Mouse (Mus musculus) spleen, postnatal 14 days (tissue): Measurements from ENCODE around the gene Supt5.
A peak's percentile ranks its signal among the peaks of the same experiment; 100 is the strongest.
"Not testable (repeated sequence)": the region's sequence is repeated elsewhere in the genome, so short reads cannot be mapped to it uniquely, and the experiment has no call there.

ENCODE experiments used
- DNase-seq, 2 experiments: peaks; one replicate each; pipeline ENCODE4 v3.0.0; 2021 to 2022; ENCODE audit warnings: low spot score in 2 of 2

The Supt5 gene

GRCm38 (mm10) chr7:28338108-28338998 lies at the start of gene Supt5:
Supt5 (minus strand) TSS chr7:28338746.
- DNase-seq = peak; percentile 93 to 95

GRCm38 (mm10) chr7:28387384-28387783 lies 48.8 kb upstream of the Supt5 start:
- DNase-seq = not testable (repeated sequence)

DNA sequence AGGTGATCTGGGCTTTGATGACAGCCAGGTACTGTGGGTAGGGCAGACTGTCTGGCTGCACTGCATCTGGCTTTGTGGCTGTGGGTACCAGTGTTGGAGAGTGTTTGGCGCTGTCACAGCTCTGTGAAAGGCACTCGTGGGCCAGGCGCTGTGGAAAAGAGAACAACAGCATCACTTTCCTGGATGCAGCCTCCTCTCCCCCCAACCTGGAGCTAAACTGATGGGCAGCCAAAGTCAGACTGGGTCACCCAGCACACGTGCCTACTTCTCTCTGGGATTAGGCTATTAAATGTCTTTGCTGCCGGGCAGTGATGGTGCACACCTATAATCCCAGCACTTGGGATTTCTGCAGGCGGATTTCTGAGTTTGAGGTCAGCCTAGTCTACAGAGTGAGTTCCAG lies 48.3 kb upstream of the Supt5 start:
- not testable (repeated sequence) for DNase-seq

DNA sequence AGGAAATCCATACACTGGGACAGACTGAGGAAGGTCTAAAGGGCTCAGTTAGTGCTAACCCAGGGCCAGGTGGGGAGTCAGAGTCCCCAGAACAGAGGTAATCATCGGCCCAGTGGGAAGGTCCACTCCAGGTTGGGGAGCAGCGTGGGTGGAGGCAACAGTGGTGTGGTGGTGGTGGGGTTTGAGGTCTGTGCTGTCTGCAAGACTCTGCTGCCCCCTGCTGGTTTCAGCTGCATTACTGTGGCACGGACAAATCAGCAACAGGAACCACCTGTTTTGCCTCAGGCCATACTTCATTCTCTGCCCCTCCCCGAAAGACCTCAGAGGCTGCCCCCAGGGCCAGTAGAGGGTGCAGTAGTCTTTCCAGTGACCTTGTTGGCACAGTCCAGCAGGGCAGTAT lies 47.9 kb upstream of the Supt5 start:
- DNase-seq = peak; percentile 76 to 87

DNA sequence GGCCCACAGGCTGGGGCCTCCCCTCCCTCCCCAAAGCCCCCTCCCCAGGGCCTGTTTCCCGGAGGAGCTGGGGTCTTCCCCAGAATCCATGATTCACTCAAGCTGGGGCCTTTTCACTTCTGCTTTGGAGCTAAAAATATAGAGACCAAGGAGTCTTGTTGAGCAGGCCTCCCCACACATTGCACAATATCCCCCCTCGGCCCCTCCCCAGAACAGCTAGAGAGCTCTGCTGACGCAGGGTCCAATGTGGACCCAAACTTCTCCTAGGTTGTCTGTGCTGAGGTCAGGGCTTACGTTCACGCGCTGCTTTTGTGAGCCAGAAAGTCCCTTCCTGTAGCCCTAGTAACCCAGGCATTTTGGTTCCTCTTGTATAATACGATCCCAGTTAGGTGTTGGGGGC lies 47.5 kb upstream of the Supt5 start:
- DNase-seq = no peak

GRCm38 (mm10) chr7:28385196-28385595 lies 46.6 kb upstream of the Supt5 start:
- no peak for DNase-seq

GRCm38 (mm10) chr7:28384162-28384561 lies 45.6 kb upstream of the Supt5 start:
- no peak for DNase-seq

- DNase-seq = no peak
Observed at GRCm38 (mm10) chr7:28383606-28384005, 45.1 kb upstream of the Supt5 start.

- peak; percentile 42 to 46 for DNase-seq
Observed at GRCm38 (mm10) chr7:28382981-28383396, 44.4 kb upstream of the Supt5 start.

GRCm38 (mm10) chr7:28382347-28382951 lies 43.9 kb upstream of the Supt5 start:
- no peak for DNase-seq

DNA sequence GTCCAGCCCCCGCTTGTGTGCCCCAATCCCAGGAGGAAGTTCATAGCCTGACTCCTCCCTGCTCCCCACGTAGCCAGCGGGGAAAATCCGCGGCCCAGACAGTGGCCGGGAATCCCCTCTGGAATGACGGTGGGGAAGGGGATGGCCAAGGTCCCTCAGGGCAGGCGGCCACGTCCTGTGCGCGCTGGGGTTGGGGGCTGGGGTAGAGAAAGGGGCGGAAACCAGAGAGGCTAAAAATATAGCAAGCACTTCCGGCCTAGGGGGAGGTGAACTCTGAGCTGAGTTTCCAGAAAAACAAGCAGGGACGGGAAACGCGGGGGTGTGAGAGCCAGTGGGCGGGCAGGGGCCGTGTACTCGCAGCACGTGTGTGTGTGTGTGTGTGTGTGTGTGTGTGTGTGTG lies 43.4 kb upstream of the Supt5 start:
- DNase-seq = peak; percentile 69 to 78

DNA sequence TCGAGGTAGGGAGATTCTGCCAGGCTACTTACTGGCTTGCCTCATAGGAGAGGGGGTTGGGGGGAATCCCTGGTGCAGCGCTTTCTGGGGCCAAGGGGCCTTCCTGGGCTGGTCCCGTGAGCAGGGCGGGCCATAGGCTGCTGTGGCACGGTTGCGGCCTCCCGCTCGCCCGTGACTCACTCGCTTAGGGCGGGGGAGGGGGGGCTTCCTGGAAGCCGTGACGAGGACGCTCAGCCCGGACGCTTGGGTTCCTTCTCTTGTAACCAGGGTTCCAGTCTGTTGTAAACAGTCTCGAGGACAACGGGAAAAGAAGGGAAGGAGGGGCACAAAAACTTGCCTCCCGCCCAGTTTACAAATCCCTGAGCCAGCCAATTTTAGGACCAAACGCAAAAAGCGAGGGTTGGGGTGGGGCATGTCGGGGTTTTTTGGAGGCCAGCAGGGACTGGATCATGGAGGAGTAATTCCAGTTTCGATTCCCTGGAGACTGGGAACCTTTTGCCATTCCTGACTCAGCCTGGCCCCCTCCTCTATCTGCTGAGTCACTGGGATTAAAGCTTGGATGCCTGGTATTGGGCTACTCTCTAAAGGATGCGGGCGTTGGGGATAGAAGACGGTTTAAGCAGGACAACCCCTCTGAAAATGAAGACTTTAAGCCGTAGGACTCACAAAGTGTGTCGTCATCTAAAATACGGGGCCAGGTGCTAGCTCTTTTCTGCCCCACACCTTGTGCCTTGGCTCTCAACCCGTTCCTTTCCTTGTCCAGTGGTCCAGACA lies 42.7 kb upstream of the Supt5 start:
- peak; percentile 66 to 74 for DNase-seq

GRCm38 (mm10) chr7:28380237-28381016 lies 41.9 kb upstream of the Supt5 start, which contains the start of gene Zfp36:
Zfp36 (minus strand) TSS chr7:28380253.
- DNase-seq = no peak

- peak; percentile 91 to 94 for DNase-seq
Observed at GRCm38 (mm10) chr7:28378769-28379651, 40.5 kb upstream of the Supt5 start.

GRCm38 (mm10) chr7:28378066-28378690 lies 39.6 kb upstream of the Supt5 start:
- DNase-seq = peak; percentile 32 to 35

GRCm38 (mm10) chr7:28377190-28378065 lies 38.9 kb upstream of the Supt5 start:
- DNase-seq = no peak

GRCm38 (mm10) chr7:28376011-28376771 lies 37.6 kb upstream of the Supt5 start:
- peak; percentile 34 to 45 for DNase-seq
